Mouse (Mus musculus) liver, postnatal 0 days (tissue): ENCODE measurements at regions not wholly inside any gene's neighbourhood (a gene's known extent, or its start where the extent isn't known, plus 50 kb on each side); places are given as distances from the start of the nearest gene placed in this dataset.
"Not testable (repeated sequence)": the region's sequence is repeated elsewhere in the genome, so short reads cannot be mapped to it uniquely, and the experiment has no call there.

Experiments used
- CTCF ChIP-seq: sonication (generic); IDR thresholded peaks from 2 replicates; pipeline ENCODE4 v1.5.1; 2016; ENCODE audit warnings: antibody characterized with exemption, low read depth
- EP300 ChIP-seq: IDR thresholded peaks from 2 replicates; pipeline ENCODE4 v1.6.1; 2016; ENCODE audit warnings: antibody characterized with exemption, low read depth, mild to moderate bottlenecking

- TF ChIP-seq CTCF, EP300: not testable (repeated sequence)
Observed at GRCm38 (mm10) chr19:19750069-19750599, 639.1 kb upstream of the Rorb start.
